Mouse (Mus musculus) E14TG2a.4 (cell line): Measurements from ENCODE around the gene Dbh.

Experiments
- CTCF ChIP-seq: conservative IDR thresholded peaks from 2 replicates; pipeline ENCODE4 v1.5.1; 2014; ENCODE audit warnings: low read length
- POU5F1 ChIP-seq: IDR thresholded peaks from 2 replicates; pipeline ENCODE4 v1.6.1; 2014; ENCODE audit warnings: low read length, borderline replicate concordance

DNA sequence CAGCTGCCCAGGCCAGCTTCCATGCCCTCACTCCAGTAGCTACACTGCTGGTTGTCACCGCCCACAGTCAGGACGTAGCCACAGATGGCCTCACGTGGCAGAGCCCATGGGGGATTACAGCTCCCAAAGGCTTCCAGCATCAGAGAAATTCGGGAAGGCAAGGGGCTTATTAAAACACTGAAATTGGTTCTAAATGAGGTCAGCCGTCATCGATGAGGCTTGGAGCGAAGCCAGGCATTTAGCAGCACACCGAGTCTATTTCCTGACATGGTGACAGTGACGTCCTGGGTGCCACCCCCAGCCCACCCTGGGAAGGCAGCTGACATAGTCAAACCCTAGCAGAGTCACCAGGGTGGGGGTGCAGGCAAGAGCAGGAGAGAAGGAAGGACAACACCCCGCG, 2.4 kb upstream of the Dbh start:
- TF ChIP-seq CTCF (no peak), POU5F1 (no peak)
